ENCODE assay signal across 21 mouse cellular contexts in the genomic region with DNA sequence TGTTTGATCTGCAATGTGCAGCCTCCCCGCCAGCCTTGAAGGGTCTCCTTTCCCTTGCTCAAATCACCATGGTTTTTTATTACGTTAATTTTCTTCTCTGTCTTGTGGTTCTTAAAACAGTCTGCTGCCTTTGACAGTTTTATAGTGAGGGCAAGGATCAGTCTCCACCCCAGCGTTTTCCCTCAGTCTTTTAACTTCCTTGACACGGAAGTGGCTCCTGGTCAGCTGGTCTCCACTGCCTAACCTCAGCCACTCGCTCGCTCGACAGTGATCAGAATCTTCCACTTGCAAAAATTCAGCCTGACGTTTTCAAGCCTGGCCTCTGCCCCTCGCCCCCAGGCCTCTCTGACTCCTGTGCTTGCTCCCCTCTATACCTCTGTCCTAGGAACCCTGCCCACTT. TPM values are rescaled to one million over a fixed set of nuclear protein-coding genes. Genes with fewer than 3 reads are reported as not detected.
A peak's percentile ranks its signal among the peaks of the same experiment; 100 is the strongest.
DNase-seq lines count a peak whose midpoint lies in the region; ATAC-seq and TF ChIP-seq lines count a peak whose summit lies in the region.
"Had no signal": no experiment of that assay in that cellular context is flagged by ENCODE, and none has a peak within 500 bp of the region (broad histone marks: within the 10 kb centered on the region; RNA-seq: fewer than 3 reads in every experiment).

No protein-coding gene starts in this region.

- no peaks in the 10 kb centered on the region for H3K27me3 ChIP-seq in kidney, adult 2 months (replicated peaks; ENCODE audit: control insufficient read depth, insufficient read depth, low read length)
- H3K27me3 ChIP-seq in intestine, embryonic 16.5 days (replicated peaks; ENCODE audit: control insufficient read depth, insufficient read depth, low read length): no peaks in the 10 kb centered on the region
- H3K27me3 ChIP-seq in stomach, embryonic 16.5 days (ENCODE audit: control insufficient read depth, insufficient read depth, low read length): no peaks in the 10 kb centered on the region
- H3K27me3 ChIP-seq in hindbrain, embryonic 16.5 days (replicated peaks; ENCODE audit: control insufficient read depth, insufficient read depth, low read length): no peaks in the 10 kb centered on the region
- H3K27me3 ChIP-seq: CH12.LX; embryonic facial prominence, embryonic 15.5 days; midbrain, embryonic 15.5 days had no signal

- no peaks in the 10 kb centered on the region for H3K36me3 ChIP-seq in kidney, adult 2 months (ENCODE audit: control insufficient read depth, insufficient read depth, low read length)
- no peaks in the 10 kb centered on the region for H3K36me3 ChIP-seq in intestine, embryonic 16.5 days (ENCODE audit: control insufficient read depth, insufficient read depth, low read length)
- H3K36me3 ChIP-seq in stomach, embryonic 16.5 days (ENCODE audit: control insufficient read depth, insufficient read depth, low read length): no peaks in the 10 kb centered on the region
- H3K36me3 ChIP-seq in hindbrain, embryonic 16.5 days (ENCODE audit: control insufficient read depth, insufficient read depth, low read length): no peaks in the 10 kb centered on the region
- H3K36me3 ChIP-seq: embryonic facial prominence, embryonic 15.5 days; midbrain, embryonic 15.5 days had no signal

- H3K4me2 ChIP-seq in intestine, embryonic 16.5 days (ENCODE audit: low read depth, low read length): peak overlapping the region; percentile 45
- H3K4me2 ChIP-seq in stomach, embryonic 16.5 days (ENCODE audit: low read depth, low read length): no peak overlapping the region
- no peak overlapping the region for H3K4me2 ChIP-seq in hindbrain, embryonic 16.5 days (ENCODE audit: low read length)
- H3K4me2 ChIP-seq: embryonic facial prominence, embryonic 15.5 days; heart, embryonic 11.5 days; midbrain, embryonic 15.5 days had no signal

- peak; percentile 87 for ATAC-seq in intestine, embryonic 16.5 days
- no peak for ATAC-seq in stomach, embryonic 16.5 days (ENCODE audit: insufficient read depth, low FRiP score)
- ATAC-seq in hindbrain, embryonic 16.5 days: no peak
- ATAC-seq: midbrain, embryonic 15.5 days had no signal

- no peaks in the 10 kb centered on the region for H3K9me3 ChIP-seq in intestine, embryonic 16.5 days (ENCODE audit: control insufficient read depth, low read length)
- no peaks in the 10 kb centered on the region for H3K9me3 ChIP-seq in stomach, embryonic 16.5 days (replicated peaks; ENCODE audit: control insufficient read depth, low read length)
- H3K9me3 ChIP-seq in hindbrain, embryonic 16.5 days (ENCODE audit: control insufficient read depth, low read length): no peaks in the 10 kb centered on the region
- H3K9me3 ChIP-seq: embryonic facial prominence, embryonic 15.5 days; midbrain, embryonic 15.5 days had no signal

- no peak for TF ChIP-seq POLR2A in kidney, adult 2 months (IDR thresholded peaks at IDR 0.05; ENCODE audit: low read depth, low read length)

- 18% methylated on average over 9 of the region's 9 CpGs for WGBS in kidney, adult 2 months
- WGBS in intestine, embryonic 16.5 days: 23% methylated on average over 9 of the region's 9 CpGs
- WGBS in stomach, embryonic 16.5 days: 30% methylated on average over 9 of the region's 9 CpGs
- 47% methylated on average over 9 of the region's 9 CpGs for WGBS in hindbrain, embryonic 16.5 days

- TF ChIP-seq CTCF in kidney, adult 2 months (conservative IDR thresholded peaks at IDR 0.05; ENCODE audit: insufficient read depth, insufficient read length, low read depth, low read length): no peak

- DNase-seq in kidney, adult 2 months: peak; percentile 53
- DNase-seq in kidney, adult 8-10 months: no peak
- DNase-seq in kidney, postnatal 25 days: peak; percentile 32 to 54
- DNase-seq in urinary bladder, postnatal 4 days (ENCODE audit: low spot score in 2 of 2): no peak
- DNase-seq in left cerebral cortex, postnatal 14 days (ENCODE audit: low spot score in 2 of 2): no peak
- DNase-seq: adrenal gland, postnatal 25 days; cerebellum, postnatal 10 days; gastrocnemius, postnatal 36 days; liver; lung, adult 18-20 months; lung, postnatal 4 days; right cerebral cortex, postnatal 4 days had no signal

- H3K4me1 ChIP-seq in kidney, adult 2 months (ENCODE audit: control insufficient read depth, insufficient read depth, low read length): peaks cover 10% of the 10 kb centered on the region
- peaks cover 20% of the 10 kb centered on the region for H3K4me1 ChIP-seq in intestine, embryonic 16.5 days (ENCODE audit: control insufficient read depth, insufficient read depth, low read length)
- no peaks in the 10 kb centered on the region; the same call in 1 of the 2 replicates for H3K4me1 ChIP-seq in stomach, embryonic 16.5 days (ENCODE audit: control insufficient read depth, insufficient read depth, low read length)
- no peaks in the 10 kb centered on the region for H3K4me1 ChIP-seq in hindbrain, embryonic 16.5 days (ENCODE audit: control insufficient read depth, insufficient read depth, low read depth, low read length)

- H3K4me3 ChIP-seq in kidney, adult 2 months (ENCODE audit: insufficient read depth, low read depth, low read length): no peak overlapping the region
- no peak overlapping the region for H3K4me3 ChIP-seq in intestine, embryonic 16.5 days (ENCODE audit: low read length)
- H3K4me3 ChIP-seq in stomach, embryonic 16.5 days (replicated peaks; ENCODE audit: low read length): no peak overlapping the region
- no peak overlapping the region for H3K4me3 ChIP-seq in hindbrain, embryonic 16.5 days (ENCODE audit: low read length)
- H3K4me3 ChIP-seq: embryonic facial prominence, embryonic 15.5 days; midbrain, embryonic 15.5 days had no signal

- no peak overlapping the region for H3K27ac ChIP-seq in kidney, adult 2 months (ENCODE audit: insufficient read depth, low read depth, low read length)
- peak overlapping the region; percentile 78 for H3K27ac ChIP-seq in intestine, embryonic 16.5 days (ENCODE audit: low read length)
- peak overlapping the region; percentile 24; the same call in 1 of the 2 replicates for H3K27ac ChIP-seq in stomach, embryonic 16.5 days (ENCODE audit: low read length)
- no peak overlapping the region for H3K27ac ChIP-seq in hindbrain, embryonic 16.5 days (ENCODE audit: low read depth, low read length)
- H3K27ac ChIP-seq: embryonic facial prominence, embryonic 15.5 days; midbrain, embryonic 15.5 days had no signal

- intact Hi-C loops in left cerebral cortex, postnatal 14 days (cut with DNase I): no loop called here

- peak overlapping the region; percentile 59 for H3K9ac ChIP-seq in intestine, embryonic 16.5 days (ENCODE audit: low read depth, low read length)
- no peak overlapping the region for H3K9ac ChIP-seq in stomach, embryonic 16.5 days (ENCODE audit: low read length)
- no peak overlapping the region for H3K9ac ChIP-seq in hindbrain, embryonic 16.5 days (ENCODE audit: low read depth, low read length)
- H3K9ac ChIP-seq: embryonic facial prominence, embryonic 15.5 days; midbrain, embryonic 15.5 days had no signal

RNA-seq across cellular contexts. Expression of a gene that starts 10.4 kb away (rescaled TPM):
- 0.33 and 0.45 TPM in 2 replicates for polyA plus RNA-seq in kidney, adult 2 months (2012; rRNA removed)
- 1.2 and 2.1 TPM in 2 replicates for polyA plus RNA-seq in intestine, embryonic 16.5 days (2015; fragmentation: Nextera tagmentation; extraction: Ambion mirVana)
- 0.09 and 0.10 TPM in 2 replicates for polyA plus RNA-seq in stomach, embryonic 16.5 days (2015; fragmentation: Nextera tagmentation; extraction: Ambion mirVana)
- 0.04 and 0.06 TPM in 2 replicates for polyA plus RNA-seq in hindbrain, embryonic 16.5 days (2015; fragmentation: Nextera tagmentation; extraction: Ambion mirVana)
- under 1 TPM in 1 of 2 experiments, not detected in 1; 0.15 TPM for total RNA-seq in left cerebral cortex, postnatal 14 days (2021)
- total RNA-seq: gastrocnemius, postnatal 36 days; heart, postnatal 25 days had no signal
- polyA plus RNA-seq: heart, embryonic 11.5 days; midbrain, embryonic 15.5 days had no signal

RNA-seq across cellular contexts. Expression of a gene that starts 17.1 kb away (rescaled TPM):
- 0.45 and 0.47 TPM in 2 replicates for polyA plus RNA-seq in kidney, adult 2 months (2012; rRNA removed)
- 3.7 and 6.5 TPM in 2 replicates for polyA plus RNA-seq in intestine, embryonic 16.5 days (2015; fragmentation: Nextera tagmentation; extraction: Ambion mirVana)
- 1.3 and 1.4 TPM in 2 replicates for polyA plus RNA-seq in stomach, embryonic 16.5 days (2015; fragmentation: Nextera tagmentation; extraction: Ambion mirVana)
- 1.8 and 2.3 TPM in 2 replicates for polyA plus RNA-seq in hindbrain, embryonic 16.5 days (2015; fragmentation: Nextera tagmentation; extraction: Ambion mirVana)
- not detected for total RNA-seq in left cerebral cortex, postnatal 14 days (2021)
- total RNA-seq: CH12.LX; gastrocnemius, postnatal 36 days; heart, postnatal 25 days; left cerebral cortex, adult 18-20 months had no signal

RNA-seq across cellular contexts. Expression of a gene that starts 39.4 kb away (rescaled TPM):
- 13.0 and 19.1 TPM in 2 replicates for polyA plus RNA-seq in kidney, adult 2 months (2012; rRNA removed)
- polyA plus RNA-seq in intestine, embryonic 16.5 days (2015; fragmentation: Nextera tagmentation; extraction: Ambion mirVana): 18.1 and 20.1 TPM in 2 replicates
- 27.8 and 32.9 TPM in 2 replicates for polyA plus RNA-seq in stomach, embryonic 16.5 days (2015; fragmentation: Nextera tagmentation; extraction: Ambion mirVana)
- 39.0 and 40.0 TPM in 2 replicates for polyA plus RNA-seq in hindbrain, embryonic 16.5 days (2015; fragmentation: Nextera tagmentation; extraction: Ambion mirVana)
- total RNA-seq in left cerebral cortex, postnatal 14 days (2021): 10 to 100 TPM; 22.1 to 24.3 TPM

Comparison
In these comparisons a context has a peak if more than half of its experiments do, and no peak if none do; other contexts are left out.
1. DNase-seq: peak in kidney, adult 2 months (single experiment) and kidney, postnatal 25 days (2 of 2); none in kidney, adult 8-10 months (0 of 2), urinary bladder, postnatal 4 days (0 of 2) and left cerebral cortex, postnatal 14 days (0 of 2).
2. H3K27ac ChIP-seq: peak in intestine, embryonic 16.5 days (single experiment) and stomach, embryonic 16.5 days (single experiment); none in kidney, adult 2 months (single experiment) and hindbrain, embryonic 16.5 days (single experiment).